Comparison of ENCODE assay signal across 10 mouse cellular contexts in the genomic region with DNA sequence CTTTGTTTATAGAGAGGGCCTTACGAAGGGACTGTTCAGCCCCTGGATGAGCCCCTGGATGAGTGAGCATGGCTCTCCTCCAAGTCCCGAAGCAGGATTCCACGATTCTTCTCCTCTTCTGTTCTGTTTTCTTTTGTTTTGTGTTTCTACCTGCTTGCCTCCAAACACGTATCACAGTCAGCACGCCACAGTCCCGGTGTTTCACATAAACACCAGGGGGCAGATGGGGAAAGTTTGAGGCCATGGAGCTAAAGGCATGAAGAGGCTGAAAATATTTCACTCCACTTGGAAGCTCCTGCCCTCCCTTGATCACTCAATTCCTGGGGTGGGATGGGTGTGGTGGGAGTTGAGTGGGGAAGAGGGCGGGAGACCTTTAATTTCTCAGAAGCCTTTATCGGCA. TPM values are rescaled to one million over a fixed set of nuclear protein-coding genes. Genes with fewer than 3 reads are reported as not detected.
DNase-seq lines count a peak whose midpoint lies in the region.
"Not testable (repeated sequence)": the region's sequence is repeated elsewhere in the genome, so short reads cannot be mapped to it uniquely, and the experiment has no call there.
"Had no signal": no experiment of that assay in that cellular context is flagged by ENCODE, and none has a peak within 500 bp of the region (broad histone marks: within the 10 kb centered on the region; RNA-seq: fewer than 3 reads in every experiment).

No protein-coding gene starts in this region.

- intact Hi-C loops in gastrocnemius, postnatal 14 days (cut with DNase I; ENCODE audit: low total_unique reads), result not testable (repeated sequence)

- peak; percentile 82 to 85 for DNase-seq in CD8-positive naive resting alpha-beta T cell, adult 2 months (ENCODE audit: low read depth in 2 of 2, low spot score in 2 of 2)
- DNase-seq in cerebellum, adult 9-10 months, result peak; percentile 94
- DNase-seq in gastrocnemius, postnatal 14 days, result peak; percentile 67
- DNase-seq in kidney, adult 18-20 months, result peak; percentile 48
- peak; percentile 73 to 83 for DNase-seq in layer of hippocampus, postnatal 10 days (ENCODE audit: low spot score in 2 of 2)
- DNase-seq in lung, postnatal 10 days, result peak; percentile 80
- peak; percentile 62 to 64 for DNase-seq in right cerebral cortex, postnatal 36 days (ENCODE audit: low spot score in 2 of 2)
- DNase-seq in thymus, postnatal 4 days, result peak; percentile 91

RNA-seq across cellular contexts. Expression of gene Gm13283, which starts 1.9 kb away (rescaled TPM):
- total RNA-seq in gastrocnemius, postnatal 14 days (2021), result not detected
- total RNA-seq in layer of hippocampus, postnatal 10 days (2021), result not detected
- total RNA-seq: hematopoietic stem cell, adult 5-6 weeks had no signal

RNA-seq across cellular contexts. Expression of gene Gm13271, which starts 7.1 kb away (rescaled TPM):
- not detected for total RNA-seq in gastrocnemius, postnatal 14 days (2021)
- not detected for total RNA-seq in layer of hippocampus, postnatal 10 days (2021)
- total RNA-seq: hematopoietic stem cell, adult 5-6 weeks; neutrophil, adult 5-6 weeks had no signal

RNA-seq across cellular contexts. Expression of gene Gm13290, which starts 11.9 kb away (rescaled TPM):
- total RNA-seq in gastrocnemius, postnatal 14 days (2021), result not detected
- total RNA-seq in layer of hippocampus, postnatal 10 days (2021), result not detected
- total RNA-seq: hematopoietic stem cell, adult 5-6 weeks; neutrophil, adult 5-6 weeks had no signal

RNA-seq across cellular contexts. Expression of gene Gm13289, which starts 14.9 kb away (rescaled TPM):
- not detected for total RNA-seq in gastrocnemius, postnatal 14 days (2021)
- not detected for total RNA-seq in layer of hippocampus, postnatal 10 days (2021)
- total RNA-seq: hematopoietic stem cell, adult 5-6 weeks; neutrophil, adult 5-6 weeks had no signal

RNA-seq across cellular contexts. Expression of gene Gm13272, which starts 17.9 kb away (rescaled TPM):
- total RNA-seq in gastrocnemius, postnatal 14 days (2021), result not detected
- total RNA-seq in layer of hippocampus, postnatal 10 days (2021), result not detected
- total RNA-seq: hematopoietic stem cell, adult 5-6 weeks; neutrophil, adult 5-6 weeks had no signal

Comparison
In these comparisons a context has a peak if more than half of its experiments do, and no peak if none do; other contexts are left out.
1. Peak in every context shown above with its lines: DNase-seq.